Mouse (Mus musculus): ENCODE measurements around the gene Syk. TPM values are rescaled to one million over a fixed set of nuclear protein-coding genes. Genes with fewer than 3 reads are reported as not detected.
A peak's percentile ranks its signal among the peaks of the same experiment; 100 is the strongest.

The Syk gene
- polyA plus RNA-seq (2014; fragmentation: Nextera tagmentation; extraction: Ambion mirVana): 2.2 and 2.3 TPM in 2 replicates

- Histone ChIP-seq H3K27me3 (ENCODE audit: control insufficient read depth, insufficient read depth, low read length) (peaks cover 13% of the 10 kb centered on the region), H3K9me3 (ENCODE audit: control insufficient read depth, low read length) (no peaks in the 10 kb centered on the region), H3K36me3 (ENCODE audit: control insufficient read depth, insufficient read depth, low read length) (no peaks in the 10 kb centered on the region), H3K27ac (ENCODE audit: low read depth, low read length) (no peak within 1 kb of the TSS), H3K4me3 (ENCODE audit: low read depth, low read length) (peak within 1 kb of the TSS; percentile 55), H3K4me1 (replicated peaks; ENCODE audit: control insufficient read depth, insufficient read depth, low read length) (no peaks in the 10 kb centered on the region), H3K9ac (ENCODE audit: low read length) (peak within 1 kb of the TSS; percentile 60), H3K4me2 (ENCODE audit: low read depth, low read length, severe bottlenecking) (peak within 1 kb of the TSS; percentile 94)
- ATAC-seq (replicated peaks; ENCODE audit: low FRiP score) (peak; percentile 30; the same call in 1 of the 2 replicates), DNase-seq (ENCODE audit: low spot score) (peak; percentile 80)
- under 1% methylated on average over 69 of the region's 70 CpGs for WGBS
Observed at GRCm38 (mm10) chr13:52582878-52583661, at the start of gene Syk. Gene Syk, plus strand, starts transcription at chr13:52583173.

GRCm38 (mm10) chr13:52533644-52534043 lies 49.3 kb upstream of the Syk start:
- Histone ChIP-seq H3K9me3 (ENCODE audit: control insufficient read depth, low read length) (peaks cover 4% of the 10 kb centered on the region; the same call in 1 of the 2 replicates), H3K4me2 (ENCODE audit: low read depth, low read length, severe bottlenecking) (no peak overlapping the region), H3K9ac (ENCODE audit: low read length) (no peak overlapping the region), H3K4me3 (ENCODE audit: low read depth, low read length) (no peak overlapping the region), H3K4me1 (replicated peaks; ENCODE audit: control insufficient read depth, insufficient read depth, low read length) (no peaks in the 10 kb centered on the region; the same call in 1 of the 2 replicates), H3K27ac (ENCODE audit: low read depth, low read length) (no peak overlapping the region), H3K27me3 (ENCODE audit: control insufficient read depth, insufficient read depth, low read length) (peaks cover 12% of the 10 kb centered on the region), H3K36me3 (ENCODE audit: control insufficient read depth, insufficient read depth, low read length) (no peaks in the 10 kb centered on the region)
- no peak for ATAC-seq (replicated peaks; ENCODE audit: low FRiP score)
- DNase-seq (ENCODE audit: low spot score): no peak
- 86% methylated on average over 5 of the region's 5 CpGs for WGBS

GRCm38 (mm10) chr13:52535542-52535941 lies 47.4 kb upstream of the Syk start:
- H3K27me3 ChIP-seq (ENCODE audit: control insufficient read depth, insufficient read depth, low read length): no peaks in the 10 kb centered on the region
- H3K4me2 ChIP-seq (ENCODE audit: low read depth, low read length, severe bottlenecking): no peak overlapping the region
- DNase-seq (ENCODE audit: low spot score) (peak; percentile 84), ATAC-seq (replicated peaks; ENCODE audit: low FRiP score) (no peak)
- H3K27ac ChIP-seq (ENCODE audit: low read depth, low read length): no peak overlapping the region
- H3K9me3 ChIP-seq (ENCODE audit: control insufficient read depth, low read length): peaks cover 4% of the 10 kb centered on the region; the same call in 1 of the 2 replicates
- no peaks in the 10 kb centered on the region for H3K4me1 ChIP-seq (replicated peaks; ENCODE audit: control insufficient read depth, insufficient read depth, low read length)
- no peak overlapping the region for H3K9ac ChIP-seq (ENCODE audit: low read length)
- H3K4me3 ChIP-seq (ENCODE audit: low read depth, low read length): no peak overlapping the region
- WGBS: 3% methylated on average over 4 of the region's 4 CpGs
- H3K36me3 ChIP-seq (ENCODE audit: control insufficient read depth, insufficient read depth, low read length): no peaks in the 10 kb centered on the region

- no peaks in the 10 kb centered on the region for H3K4me1 ChIP-seq (replicated peaks; ENCODE audit: control insufficient read depth, insufficient read depth, low read length)
- ATAC-seq (replicated peaks; ENCODE audit: low FRiP score) (no peak), DNase-seq (ENCODE audit: low spot score) (no peak)
- H3K4me2 ChIP-seq (ENCODE audit: low read depth, low read length, severe bottlenecking): no peak overlapping the region
- no peaks in the 10 kb centered on the region; the same call in 1 of the 2 replicates for H3K9me3 ChIP-seq (ENCODE audit: control insufficient read depth, low read length)
- H3K9ac ChIP-seq (ENCODE audit: low read length): no peak overlapping the region
- no peaks in the 10 kb centered on the region for H3K36me3 ChIP-seq (ENCODE audit: control insufficient read depth, insufficient read depth, low read length)
- no peak overlapping the region for H3K4me3 ChIP-seq (ENCODE audit: low read depth, low read length)
- 95% methylated on average over 26 of the region's 26 CpGs for WGBS
- H3K27me3 ChIP-seq (ENCODE audit: control insufficient read depth, insufficient read depth, low read length): no peaks in the 10 kb centered on the region
- H3K27ac ChIP-seq (ENCODE audit: low read depth, low read length): no peak overlapping the region
Observed at GRCm38 (mm10) chr13:52537754-52538587, 45.0 kb upstream of the Syk start.

GRCm38 (mm10) chr13:52538588-52539116 lies 44.3 kb upstream of the Syk start:
- no peak for ATAC-seq (replicated peaks; ENCODE audit: low FRiP score)
- WGBS: 95% methylated on average over 9 of the region's 9 CpGs
- Histone ChIP-seq H3K27ac (ENCODE audit: low read depth, low read length) (no peak overlapping the region), H3K4me2 (ENCODE audit: low read depth, low read length, severe bottlenecking) (no peak overlapping the region), H3K27me3 (ENCODE audit: control insufficient read depth, insufficient read depth, low read length) (no peaks in the 10 kb centered on the region), H3K4me3 (ENCODE audit: low read depth, low read length) (no peak overlapping the region), H3K9ac (ENCODE audit: low read length) (no peak overlapping the region), H3K4me1 (replicated peaks; ENCODE audit: control insufficient read depth, insufficient read depth, low read length) (no peaks in the 10 kb centered on the region), H3K36me3 (ENCODE audit: control insufficient read depth, insufficient read depth, low read length) (no peaks in the 10 kb centered on the region), H3K9me3 (ENCODE audit: control insufficient read depth, low read length) (no peaks in the 10 kb centered on the region)
- no peak for DNase-seq (ENCODE audit: low spot score)

GRCm38 (mm10) chr13:52539461-52539860 lies 43.5 kb upstream of the Syk start:
- no peaks in the 10 kb centered on the region for H3K9me3 ChIP-seq (ENCODE audit: control insufficient read depth, low read length)
- DNase-seq (ENCODE audit: low spot score) (no peak), ATAC-seq (replicated peaks; ENCODE audit: low FRiP score) (no peak)
- no peaks in the 10 kb centered on the region for H3K27me3 ChIP-seq (ENCODE audit: control insufficient read depth, insufficient read depth, low read length)
- H3K36me3 ChIP-seq (ENCODE audit: control insufficient read depth, insufficient read depth, low read length): no peaks in the 10 kb centered on the region
- H3K27ac ChIP-seq (ENCODE audit: low read depth, low read length): no peak overlapping the region
- H3K4me3 ChIP-seq (ENCODE audit: low read depth, low read length): no peak overlapping the region
- H3K4me1 ChIP-seq (replicated peaks; ENCODE audit: control insufficient read depth, insufficient read depth, low read length): no peaks in the 10 kb centered on the region
- no peak overlapping the region for H3K9ac ChIP-seq (ENCODE audit: low read length)
- no peak overlapping the region for H3K4me2 ChIP-seq (ENCODE audit: low read depth, low read length, severe bottlenecking)
- WGBS: 87% methylated on average over 6 of the region's 6 CpGs

GRCm38 (mm10) chr13:52541385-52542035 lies 41.5 kb upstream of the Syk start:
- no peak overlapping the region for H3K4me2 ChIP-seq (ENCODE audit: low read depth, low read length, severe bottlenecking)
- no peaks in the 10 kb centered on the region for H3K4me1 ChIP-seq (replicated peaks; ENCODE audit: control insufficient read depth, insufficient read depth, low read length)
- no peak for DNase-seq (ENCODE audit: low spot score)
- H3K27ac ChIP-seq (ENCODE audit: low read depth, low read length): no peak overlapping the region
- no peak overlapping the region for H3K4me3 ChIP-seq (ENCODE audit: low read depth, low read length)
- no peak overlapping the region for H3K9ac ChIP-seq (ENCODE audit: low read length)
- ATAC-seq (replicated peaks; ENCODE audit: low FRiP score): no peak
- H3K27me3 ChIP-seq (ENCODE audit: control insufficient read depth, insufficient read depth, low read length): no peaks in the 10 kb centered on the region
- 74% methylated on average over 5 of the region's 5 CpGs for WGBS
- no peaks in the 10 kb centered on the region for H3K9me3 ChIP-seq (ENCODE audit: control insufficient read depth, low read length)
- no peaks in the 10 kb centered on the region for H3K36me3 ChIP-seq (ENCODE audit: control insufficient read depth, insufficient read depth, low read length)

GRCm38 (mm10) chr13:52542036-52542526 lies 40.9 kb upstream of the Syk start:
- DNase-seq (ENCODE audit: low spot score) (no peak), ATAC-seq (replicated peaks; ENCODE audit: low FRiP score) (no peak)
- H3K4me3 ChIP-seq (ENCODE audit: low read depth, low read length): no peak overlapping the region
- WGBS: 71% methylated on average over 8 of the region's 8 CpGs
- H3K4me1 ChIP-seq (replicated peaks; ENCODE audit: control insufficient read depth, insufficient read depth, low read length): no peaks in the 10 kb centered on the region
- no peak overlapping the region for H3K4me2 ChIP-seq (ENCODE audit: low read depth, low read length, severe bottlenecking)
- no peaks in the 10 kb centered on the region for H3K9me3 ChIP-seq (ENCODE audit: control insufficient read depth, low read length)
- H3K36me3 ChIP-seq (ENCODE audit: control insufficient read depth, insufficient read depth, low read length): no peaks in the 10 kb centered on the region
- no peak overlapping the region for H3K27ac ChIP-seq (ENCODE audit: low read depth, low read length)
- no peaks in the 10 kb centered on the region for H3K27me3 ChIP-seq (ENCODE audit: control insufficient read depth, insufficient read depth, low read length)
- no peak overlapping the region for H3K9ac ChIP-seq (ENCODE audit: low read length)

All from forebrain, embryonic 11.5 days (tissue).